ENCODE assay signal across 21 mouse cellular contexts in the genomic region with DNA sequence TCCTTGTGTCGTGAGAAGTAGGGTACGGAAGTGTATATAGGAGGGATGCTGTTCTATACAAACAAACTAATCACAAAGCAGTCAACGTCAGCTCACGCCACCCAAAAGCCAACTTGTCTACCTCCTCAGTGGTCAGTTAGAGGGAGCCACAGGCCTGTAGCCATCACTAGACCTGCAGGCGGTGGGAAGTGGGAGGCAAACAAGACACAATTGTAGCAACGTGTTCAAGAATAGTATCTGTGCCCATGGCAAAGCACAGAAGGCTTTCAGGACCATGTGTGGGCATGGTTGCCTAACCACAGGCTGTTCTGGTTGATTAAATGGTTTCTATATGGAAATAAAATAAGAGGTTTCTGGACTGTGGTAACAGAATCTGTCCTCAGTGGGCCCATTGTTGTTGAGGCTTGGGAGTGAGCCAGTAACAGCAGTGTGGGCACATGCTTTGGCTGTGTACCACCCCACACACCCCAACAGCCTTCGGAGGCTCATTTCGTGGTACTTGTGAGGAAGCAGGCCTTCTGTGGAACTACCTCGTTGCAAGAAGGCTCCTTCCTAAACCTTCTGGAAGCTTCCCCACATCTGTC.
DNase-seq lines count a peak whose midpoint lies in the region; ATAC-seq lines count a peak whose summit lies in the region.
"Had no signal": no experiment of that assay in that cellular context is flagged by ENCODE, and none has a peak within 500 bp of the region (broad histone marks: within the 10 kb centered on the region; RNA-seq: fewer than 3 reads in every experiment).

No protein-coding gene starts in this region.

- no peaks in the 10 kb centered on the region for H3K36me3 ChIP-seq in embryonic facial prominence, embryonic 14.5 days (ENCODE audit: control insufficient read depth, insufficient read depth, low read length)
- H3K36me3 ChIP-seq: G1E; hindbrain, embryonic 15.5 days; midbrain, embryonic 10.5 days; neural tube, embryonic 12.5 days; stomach, embryonic 15.5 days had no signal

- no peaks in the 10 kb centered on the region for H3K27me3 ChIP-seq in embryonic facial prominence, embryonic 14.5 days (replicated peaks; ENCODE audit: control insufficient read depth, insufficient read depth, low read length)
- H3K27me3 ChIP-seq: hindbrain, embryonic 15.5 days; neural tube, embryonic 12.5 days; stomach, embryonic 15.5 days had no signal

- H3K9me3 ChIP-seq in embryonic facial prominence, embryonic 14.5 days (ENCODE audit: control insufficient read depth, low read length): no peaks in the 10 kb centered on the region
- H3K9me3 ChIP-seq: G1E; hindbrain, embryonic 15.5 days; midbrain, embryonic 10.5 days; neural tube, embryonic 12.5 days; stomach, embryonic 15.5 days had no signal

- H3K4me1 ChIP-seq in embryonic facial prominence, embryonic 14.5 days (ENCODE audit: control insufficient read depth, insufficient read depth, low read length): no peaks in the 10 kb centered on the region
- H3K4me1 ChIP-seq: hindbrain, embryonic 15.5 days; midbrain, embryonic 10.5 days; neural tube, embryonic 12.5 days; stomach, embryonic 15.5 days had no signal

- no peak overlapping the region for H3K4me3 ChIP-seq in embryonic facial prominence, embryonic 14.5 days (ENCODE audit: low read depth, low read length)
- H3K4me3 ChIP-seq: hindbrain, embryonic 15.5 days; midbrain, embryonic 10.5 days; neural tube, embryonic 12.5 days; stomach, embryonic 15.5 days had no signal

- peak; percentile 10 to 64 for DNase-seq in left cerebral cortex, adult 9 months (ENCODE audit: low spot score in 2 of 2)
- DNase-seq in left cerebral cortex, postnatal 4 days: no peak
- DNase-seq in embryonic facial prominence, embryonic 14.5 days (ENCODE audit: low spot score): peak; percentile 45
- DNase-seq in layer of hippocampus, adult 18-20 months (ENCODE audit: low spot score in 2 of 2): peak; percentile 47 to 80
- peak; percentile 14 to 40 for DNase-seq in left cerebral cortex, postnatal 36 days (ENCODE audit: low spot score in 2 of 2)
- no peak for DNase-seq in testis, postnatal 10 days (ENCODE audit: low spot score)
- no peak for DNase-seq in kidney, postnatal 10 days
- DNase-seq: cerebellum, postnatal 14 days; forebrain, postnatal 0 days; gastrocnemius, postnatal 36 days; heart, postnatal 14 days; kidney, adult 11 months; lung, adult 18-20 months; spleen, adult 18-20 months had no signal

- WGBS in embryonic facial prominence, embryonic 14.5 days: 75% methylated on average over 9 of the region's 9 CpGs

- intact Hi-C loops in left cerebral cortex, postnatal 4 days (cut with DNase I): no loop called here
- intact Hi-C loops in left cerebral cortex, postnatal 36 days (cut with DNase I): no loop called here

- peak; percentile 53; the same call in 1 of the 2 replicates for ATAC-seq in embryonic facial prominence, embryonic 14.5 days (ENCODE audit: low read depth)
- ATAC-seq: forebrain, postnatal 0 days had no signal

- no peak overlapping the region for H3K27ac ChIP-seq in embryonic facial prominence, embryonic 14.5 days (replicated peaks; ENCODE audit: low read depth, low read length)
- H3K27ac ChIP-seq: hindbrain, embryonic 15.5 days; kidney, postnatal 0 days; midbrain, embryonic 10.5 days; neural tube, embryonic 12.5 days; stomach, embryonic 15.5 days had no signal

- H3K4me2 ChIP-seq in embryonic facial prominence, embryonic 14.5 days (ENCODE audit: low read depth, low read length): no peak overlapping the region
- H3K4me2 ChIP-seq: heart, embryonic 11.5 days; hindbrain, embryonic 15.5 days; neural tube, embryonic 12.5 days; stomach, embryonic 15.5 days had no signal

- no peak overlapping the region for H3K9ac ChIP-seq in embryonic facial prominence, embryonic 14.5 days (ENCODE audit: low read depth, low read length)
- H3K9ac ChIP-seq: forebrain, postnatal 0 days; hindbrain, embryonic 15.5 days; neural tube, embryonic 12.5 days; stomach, embryonic 15.5 days had no signal

Comparison
In these comparisons a context has a peak if more than half of its experiments do, and no peak if none do; other contexts are left out.
1. DNase-seq: peak in left cerebral cortex, adult 9 months (2 of 2), embryonic facial prominence, embryonic 14.5 days (single experiment), layer of hippocampus, adult 18-20 months (2 of 2) and left cerebral cortex, postnatal 36 days (2 of 2); none in left cerebral cortex, postnatal 4 days (single experiment), testis, postnatal 10 days (single experiment) and kidney, postnatal 10 days (single experiment).